Mouse (Mus musculus) intestine, embryonic 16.5 days (tissue): ENCODE measurements around the gene Pde1a. TPM values are rescaled to one million over a fixed set of nuclear protein-coding genes. Genes with fewer than 3 reads are reported as not detected.

ENCODE experiments used
- ATAC-seq: fragments of 200-750 bp; cut with Nextera tagmentation; 2 replicates; pipeline ENCODE4 v1.8.0; 2017; ENCODE audit warnings: moderate TSS enrichment, moderate library complexity
- H3K27ac ChIP-seq: fragments of 300-500 bp; sonication (generic); 2 replicates; pipeline ENCODE4 v1.5.1; 2014; ENCODE audit warnings: mild to moderate bottlenecking, low read length
- H3K27me3 ChIP-seq: fragments of 300-500 bp; sonication (generic); replicated peaks from 2 replicates; pipeline ENCODE4 v1.6.1; 2014; ENCODE audit warnings: low read length, control low read depth, mixed read lengths; ENCODE audit not compliant: control insufficient read depth, insufficient read depth
- H3K36me3 ChIP-seq: fragments of 300-500 bp; sonication (generic); 2 replicates; pipeline ENCODE4 v1.6.1; 2014; ENCODE audit warnings: low read length, control low read depth; ENCODE audit not compliant: control insufficient read depth, insufficient read depth
- H3K4me1 ChIP-seq: fragments of 300-500 bp; sonication (generic); 2 replicates; pipeline ENCODE4 v1.6.1; 2014; ENCODE audit warnings: low read length, control low read depth, mixed read lengths; ENCODE audit not compliant: control insufficient read depth, insufficient read depth
- H3K4me2 ChIP-seq: fragments of 300-500 bp; sonication (generic); 2 replicates; pipeline ENCODE4 v1.6.1; 2014; ENCODE audit warnings: low read depth, low read length, control low read depth
- H3K4me3 ChIP-seq: fragments of 300-500 bp; sonication (generic); 2 replicates; pipeline ENCODE4 v1.5.1; 2014; ENCODE audit warnings: mild to moderate bottlenecking, low read length
- H3K9ac ChIP-seq: fragments of 300-500 bp; sonication (generic); 2 replicates; pipeline ENCODE4 v1.6.1; 2014; ENCODE audit warnings: low read depth, low read length
- H3K9me3 ChIP-seq: fragments of 300-500 bp; sonication (generic); 2 replicates; pipeline ENCODE4 v1.6.1; 2016; ENCODE audit warnings: low read length, control low read depth; ENCODE audit not compliant: control insufficient read depth
- WGBS: fragments of 180-500 bp; shearing (Covaris S2); extraction: QIAGEN DNeasy Blood & Tissue Kit; methylation state at CpG from one replicate; pipeline ENCODE4 v1.1.7; 2014; 5-methylcytosine and 5-hydroxymethylcytosine counted together
- polyA plus RNA-seq: library from polyadenylated mRNA; unstranded; fragments of >200 nt; fragmentation: Nextera tagmentation; extraction: Ambion mirVana; gene quantifications from 2 replicates; pipeline ENCODE4 v1.2.1, GENCODE M21; 2015

Gene Pde1a
- polyA plus RNA-seq, 1 experiment from 2014 or later, result 27.4 TPM

- no peaks in the 10 kb centered on the region for H3K4me1 ChIP-seq
- no peak for ATAC-seq
Observed at GRCm38 (mm10) chr2:79819543-79819942, 309.7 kb downstream of the Pde1a start.

GRCm38 (mm10) chr2:79815708-79816484, 313.4 kb downstream of the Pde1a start:
- no peak for ATAC-seq
- no peak overlapping the region for H3K27ac ChIP-seq
- 52% methylated on average over 3 of the region's 3 CpGs for WGBS

More at GRCm38 (mm10) chr2:79819543-79819942, 309.7 kb downstream of the Pde1a start:
- 83% methylated on average over 3 of the region's 3 CpGs for WGBS
- Histone ChIP-seq H3K9ac (no peak overlapping the region), H3K27ac (no peak overlapping the region), H3K4me2 (no peak overlapping the region), H3K9me3 (no peaks in the 10 kb centered on the region), H3K4me3 (no peak overlapping the region), H3K36me3 (no peaks in the 10 kb centered on the region), H3K27me3 (no peaks in the 10 kb centered on the region)

GRCm38 (mm10) chr2:79798627-79799026, 330.6 kb downstream of the Pde1a start:
- H3K36me3 ChIP-seq, result no peaks in the 10 kb centered on the region
- no peaks in the 10 kb centered on the region for H3K9me3 ChIP-seq
- peak; percentile 53; the same call in 1 of the 2 replicates for ATAC-seq
- H3K27me3 ChIP-seq, result no peaks in the 10 kb centered on the region
- WGBS, result 36% methylated on average over 7 of the region's 7 CpGs
- no peak overlapping the region for H3K4me2 ChIP-seq
- no peak overlapping the region for H3K9ac ChIP-seq
- H3K4me3 ChIP-seq, result no peak overlapping the region
- no peaks in the 10 kb centered on the region for H3K4me1 ChIP-seq
- H3K27ac ChIP-seq, result no peak overlapping the region

More at GRCm38 (mm10) chr2:79815708-79816484, 313.4 kb downstream of the Pde1a start:
- Histone ChIP-seq H3K4me1 (no peaks in the 10 kb centered on the region), H3K27me3 (no peaks in the 10 kb centered on the region), H3K9ac (no peak overlapping the region), H3K9me3 (no peaks in the 10 kb centered on the region), H3K4me3 (no peak overlapping the region), H3K36me3 (no peaks in the 10 kb centered on the region), H3K4me2 (no peak overlapping the region)

GRCm38 (mm10) chr2:79797444-79797843, 331.8 kb downstream of the Pde1a start:
- no peaks in the 10 kb centered on the region for H3K27me3 ChIP-seq
- H3K9me3 ChIP-seq, result no peaks in the 10 kb centered on the region
- H3K4me2 ChIP-seq, result no peak overlapping the region
- no peaks in the 10 kb centered on the region for H3K4me1 ChIP-seq
- no peak overlapping the region for H3K9ac ChIP-seq
- H3K4me3 ChIP-seq, result no peak overlapping the region
- no peak for ATAC-seq
- H3K36me3 ChIP-seq, result no peaks in the 10 kb centered on the region
- 66% methylated on average over 2 of the region's 2 CpGs for WGBS
- H3K27ac ChIP-seq, result no peak overlapping the region

DNA sequence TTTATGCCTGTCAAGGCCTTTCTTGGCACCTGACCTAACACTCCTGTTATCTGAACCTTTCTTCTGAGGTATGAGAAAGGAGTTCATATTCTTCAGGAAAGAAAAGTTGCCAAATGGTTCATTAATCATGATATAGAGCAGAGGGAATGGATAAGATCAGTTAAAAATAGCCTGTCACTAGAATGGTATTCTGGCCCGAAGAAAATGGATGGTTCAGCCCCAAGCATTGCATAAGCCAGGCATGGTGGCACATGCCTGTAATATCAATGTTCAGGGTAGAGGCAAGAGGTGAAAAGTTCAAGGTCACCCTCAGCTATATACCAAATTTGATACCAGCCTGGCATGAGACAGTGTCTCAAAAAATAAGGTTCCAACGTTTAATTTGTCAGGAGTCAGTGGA, 336.1 kb downstream of the Pde1a start:
- Histone ChIP-seq H3K9me3 (no peaks in the 10 kb centered on the region), H3K36me3 (no peaks in the 10 kb centered on the region), H3K27ac (no peak overlapping the region), H3K9ac (no peak overlapping the region), H3K27me3 (no peaks in the 10 kb centered on the region), H3K4me1 (no peaks in the 10 kb centered on the region), H3K4me3 (no peak overlapping the region), H3K4me2 (no peak overlapping the region)
- ATAC-seq, result no peak
- WGBS, result 71% methylated on average over 2 of the region's 2 CpGs

DNA sequence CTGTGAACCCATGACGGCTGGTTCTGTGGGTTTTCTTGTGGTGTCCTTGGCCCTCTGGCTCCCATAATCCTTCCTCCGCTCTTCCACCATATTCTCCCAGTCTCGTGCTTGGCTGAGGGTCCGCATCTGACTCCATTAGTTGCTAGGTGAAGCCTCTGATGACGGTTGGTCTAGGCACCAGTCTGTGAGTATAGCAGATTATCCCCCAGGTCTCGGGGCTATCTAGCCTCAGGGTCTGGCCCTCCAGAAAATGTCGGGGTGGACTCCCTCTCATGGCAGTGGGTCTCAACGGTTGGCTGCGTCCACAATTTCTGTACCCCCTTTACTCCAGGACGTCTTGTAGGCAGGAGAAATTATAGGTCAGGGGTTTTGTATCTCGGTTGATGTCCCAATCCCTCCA, 342.8 kb downstream of the Pde1a start:
- 87% methylated on average over 11 of the region's 11 CpGs for WGBS
- no peak for ATAC-seq
- peak overlapping the region; percentile 85 for H3K27ac ChIP-seq
- H3K36me3 ChIP-seq, result no peaks in the 10 kb centered on the region
- H3K9ac ChIP-seq, result no peak overlapping the region
- H3K4me1 ChIP-seq, result peaks cover 4% of the 10 kb centered on the region; the same call in 1 of the 2 replicates
- H3K4me3 ChIP-seq, result no peak overlapping the region
- H3K4me2 ChIP-seq, result no peak overlapping the region
- H3K27me3 ChIP-seq, result no peaks in the 10 kb centered on the region
- no peaks in the 10 kb centered on the region for H3K9me3 ChIP-seq

GRCm38 (mm10) chr2:79785541-79786134, 343.6 kb downstream of the Pde1a start:
- Histone ChIP-seq H3K27me3 (no peaks in the 10 kb centered on the region), H3K36me3 (no peaks in the 10 kb centered on the region), H3K9ac (no peak overlapping the region), H3K27ac (peak overlapping the region; percentile 85), H3K4me2 (0 out of 2 replicates have a peak overlapping the region, but pooled peaks have one; percentile 19), H3K9me3 (no peaks in the 10 kb centered on the region), H3K4me1 (peaks cover 4% of the 10 kb centered on the region; the same call in 1 of the 2 replicates), H3K4me3 (no peak overlapping the region)
- ATAC-seq, result peak; percentile 82
- WGBS, result 36% methylated on average over 8 of the region's 8 CpGs

Other genes starting within 250 kb of the Pde1a start
- not detected in 2 replicates for gene Prdx6b, start 163.0 kb upstream of the Pde1a start, polyA plus RNA-seq
- 48.2 and 50.9 TPM in 2 replicates for gene Dnajc10, start 186.0 kb upstream of the Pde1a start, polyA plus RNA-seq